Mouse (Mus musculus) kidney, adult 8-10 months (tissue): ENCODE measurements at regions not wholly inside any gene's neighbourhood (a gene's known extent, or its start where the extent isn't known, plus 50 kb on each side); places are given as distances from the start of the nearest gene placed in this dataset.

Experiments
- DNase-seq, 2 experiments: peaks; one replicate each; pipeline ENCODE4 v3.0.0; 2022

DNA sequence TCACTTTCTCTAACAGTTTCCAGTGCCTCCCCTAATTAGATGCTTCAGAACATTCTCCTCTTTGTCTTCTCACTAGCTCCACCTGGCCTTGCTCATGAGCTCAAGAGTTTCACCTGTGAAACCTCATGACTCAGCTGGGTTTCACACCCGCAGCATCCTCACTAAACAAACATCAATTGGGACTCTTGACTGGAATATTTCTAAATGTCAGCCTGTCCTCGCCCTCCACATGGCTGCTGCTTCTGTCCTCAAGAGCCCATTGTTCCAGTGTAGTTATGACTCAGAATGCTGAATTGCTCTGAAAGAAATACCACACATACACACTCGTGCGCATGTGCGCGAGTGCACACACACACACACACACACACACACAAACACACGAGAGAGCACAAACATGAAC lies 407.2 kb downstream of the Prss52 start:
- no peak for DNase-seq

DNA sequence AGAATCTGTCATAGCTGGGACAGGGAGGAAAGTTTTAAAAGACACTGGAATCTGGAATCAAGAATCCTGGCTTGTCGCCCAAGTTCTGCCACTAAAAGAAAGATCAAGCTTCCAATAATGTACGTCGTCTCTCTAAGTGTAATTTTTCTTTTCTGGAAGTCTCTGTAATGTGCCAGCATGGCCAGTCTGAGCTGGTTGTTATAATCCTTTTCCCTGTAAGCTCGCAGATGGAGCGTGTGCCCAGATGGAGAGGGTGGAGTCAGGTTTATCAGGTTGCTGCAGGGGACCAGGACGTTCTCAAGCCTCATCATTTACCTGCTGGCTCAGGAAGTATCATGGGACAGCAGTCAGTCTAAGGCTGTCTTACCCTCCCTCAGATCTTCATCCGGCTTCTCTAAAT lies 408.6 kb downstream of the Prss52 start:
- DNase-seq: no peak

DNA sequence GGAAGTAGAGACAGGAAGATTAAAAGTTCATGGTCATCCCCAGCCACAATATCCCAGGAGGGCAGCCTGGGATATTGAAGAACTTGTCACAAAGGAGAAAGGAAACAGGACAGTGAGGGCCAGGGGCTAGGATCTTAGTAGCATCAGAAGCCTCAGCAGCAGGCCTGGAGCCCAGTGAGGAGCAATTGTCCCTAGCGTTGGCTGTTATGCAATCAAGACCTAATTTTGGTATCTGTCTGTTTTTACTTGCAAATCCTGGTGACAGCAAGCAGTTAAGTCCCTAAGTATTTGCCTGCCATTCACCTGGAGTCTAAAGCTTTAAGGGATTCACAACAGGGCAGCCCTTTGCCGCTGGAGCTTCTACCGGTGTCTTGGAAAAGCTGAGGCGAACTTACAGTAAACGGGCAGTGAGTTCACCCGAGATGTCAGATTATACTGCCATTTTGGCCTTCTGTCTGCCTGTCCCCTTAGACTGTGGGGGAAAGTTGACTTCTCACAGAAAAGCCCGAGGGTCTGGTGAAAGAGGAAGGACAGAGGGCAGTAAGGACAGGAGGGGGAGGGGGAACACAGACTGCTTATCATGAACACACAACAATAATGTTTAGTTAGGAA lies 413.6 kb downstream of the Prss52 start:
- no peak for DNase-seq

DNA sequence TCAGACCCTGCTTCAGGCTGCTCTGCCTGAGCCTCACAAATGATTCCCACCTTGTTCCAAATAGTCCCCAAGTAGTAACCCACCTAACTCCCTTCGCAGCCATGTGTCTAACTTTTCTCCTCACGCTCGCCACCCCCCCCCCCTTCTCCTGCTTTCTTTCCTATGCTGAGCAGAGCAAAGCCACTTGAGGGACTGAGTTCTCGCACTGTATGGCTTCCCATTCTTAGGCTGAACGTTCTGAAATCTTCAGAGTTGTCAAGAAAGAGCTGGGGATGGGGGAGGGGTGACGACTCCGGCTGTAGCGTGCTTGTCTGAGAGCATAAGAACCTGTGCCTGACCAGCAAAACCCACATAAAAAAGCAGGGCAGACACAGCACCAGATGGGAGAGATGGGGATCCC lies 420.6 kb downstream of the Prss52 start:
- DNase-seq: no peak

DNA sequence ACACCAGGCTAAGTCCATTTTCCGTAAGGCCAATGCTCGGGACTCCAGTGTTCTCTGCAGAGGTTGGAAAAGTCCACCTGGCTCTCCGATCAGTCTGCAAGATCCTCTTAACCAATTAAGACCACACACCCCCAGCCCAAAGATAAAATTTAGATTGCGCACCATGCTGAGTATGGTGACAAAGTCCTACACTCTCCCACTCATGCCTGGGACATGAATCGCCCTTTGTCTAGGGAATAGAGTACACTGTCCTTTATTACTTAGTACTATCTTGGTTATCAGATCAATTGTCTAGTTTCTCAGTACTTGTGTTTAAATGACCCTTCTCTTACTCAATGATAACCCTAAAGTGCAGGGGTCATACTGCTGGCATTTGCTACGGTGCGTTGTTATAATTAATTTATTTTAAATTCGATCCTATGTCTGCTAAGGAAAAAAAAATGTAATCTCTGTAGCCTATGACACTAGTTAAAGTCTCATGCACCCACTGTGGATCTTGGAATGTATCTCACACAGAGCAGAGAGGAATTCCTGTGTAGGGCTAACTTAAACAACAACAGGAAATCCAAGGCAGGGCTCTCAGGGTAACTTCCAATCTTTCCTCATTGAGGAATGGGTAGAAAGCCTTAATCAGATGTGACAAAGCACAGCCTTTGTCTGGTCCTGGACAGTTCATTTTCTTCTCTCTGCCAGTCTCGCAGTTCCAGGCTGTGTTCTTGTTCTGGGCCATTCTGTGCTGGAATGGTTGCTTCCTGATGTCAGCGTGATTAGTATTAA lies 421.4 kb downstream of the Prss52 start:
- no peak for DNase-seq

DNA sequence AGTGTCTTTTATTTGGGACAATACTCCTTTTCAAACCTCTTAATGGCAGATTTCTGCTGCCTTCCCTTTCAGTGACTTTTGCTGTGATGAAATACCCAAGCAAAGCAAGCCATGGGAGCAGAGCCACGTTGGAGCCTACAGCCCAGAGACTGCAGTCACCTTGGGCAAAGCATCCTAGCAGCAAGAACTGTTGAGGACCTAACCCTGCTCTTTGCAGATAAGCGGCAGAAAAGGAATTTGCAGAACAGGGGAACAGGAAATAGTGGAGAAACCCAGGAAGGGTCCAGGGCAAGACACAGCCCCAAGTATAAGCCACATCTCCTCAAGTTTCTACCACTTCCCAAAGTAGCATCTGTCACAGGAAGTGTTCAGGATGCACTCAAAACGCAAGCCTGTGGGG lies 426.5 kb downstream of the Prss52 start:
- DNase-seq: no peak

DNA sequence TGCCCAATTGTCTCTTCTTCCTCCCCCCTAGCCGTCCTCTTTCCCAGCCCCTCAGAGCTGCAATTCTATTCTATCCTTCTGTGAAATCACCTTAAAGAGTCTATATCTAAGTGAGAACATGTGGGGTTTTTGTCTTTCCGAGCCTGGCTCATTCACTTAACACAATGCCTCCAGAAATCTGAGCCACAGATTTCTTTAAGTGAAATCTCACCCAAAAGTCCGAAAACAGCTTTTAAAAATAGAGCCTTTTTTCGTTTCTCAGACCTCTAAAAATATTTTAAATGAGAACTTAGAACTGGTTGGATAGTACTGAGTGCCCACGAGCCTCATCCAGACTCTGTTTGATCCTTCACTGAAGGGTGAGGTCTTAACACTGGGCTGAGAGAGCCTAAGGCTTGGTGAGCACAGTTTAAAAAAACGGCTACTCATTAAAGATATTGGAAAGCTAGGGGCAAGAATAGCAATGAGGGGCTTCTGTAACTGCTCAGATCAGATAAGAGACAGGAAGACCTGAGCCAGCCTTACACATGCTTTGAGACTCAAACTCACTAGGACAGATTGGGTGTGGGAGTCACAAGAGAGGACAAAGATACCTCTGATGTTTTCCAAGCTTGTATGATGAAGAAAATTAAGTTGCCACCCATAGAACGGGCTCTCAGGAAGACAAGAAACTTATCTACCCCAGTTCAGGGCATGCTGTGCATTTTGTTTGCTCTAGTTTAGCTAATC lies 427.3 kb downstream of the Prss52 start:
- DNase-seq: no peak

DNA sequence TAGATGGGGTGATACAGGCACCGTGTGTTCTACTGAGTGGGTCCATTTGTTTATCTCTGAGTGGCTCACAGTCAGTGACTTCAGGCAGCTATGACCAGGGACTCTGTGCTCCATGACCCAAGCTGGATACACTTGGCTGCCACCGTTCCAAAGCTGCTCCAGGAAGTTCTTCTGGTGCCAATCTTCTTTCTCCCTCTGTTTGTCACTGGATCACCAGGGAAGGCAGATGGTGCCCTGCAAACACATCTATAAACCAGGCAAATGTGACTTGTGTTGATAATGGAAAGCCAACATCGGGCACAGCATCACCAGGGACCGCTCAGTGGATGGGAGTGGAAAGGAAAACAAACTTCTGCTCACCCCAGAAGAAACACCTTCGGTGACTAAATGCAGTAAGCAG lies 428.3 kb downstream of the Prss52 start:
- DNase-seq: no peak

DNA sequence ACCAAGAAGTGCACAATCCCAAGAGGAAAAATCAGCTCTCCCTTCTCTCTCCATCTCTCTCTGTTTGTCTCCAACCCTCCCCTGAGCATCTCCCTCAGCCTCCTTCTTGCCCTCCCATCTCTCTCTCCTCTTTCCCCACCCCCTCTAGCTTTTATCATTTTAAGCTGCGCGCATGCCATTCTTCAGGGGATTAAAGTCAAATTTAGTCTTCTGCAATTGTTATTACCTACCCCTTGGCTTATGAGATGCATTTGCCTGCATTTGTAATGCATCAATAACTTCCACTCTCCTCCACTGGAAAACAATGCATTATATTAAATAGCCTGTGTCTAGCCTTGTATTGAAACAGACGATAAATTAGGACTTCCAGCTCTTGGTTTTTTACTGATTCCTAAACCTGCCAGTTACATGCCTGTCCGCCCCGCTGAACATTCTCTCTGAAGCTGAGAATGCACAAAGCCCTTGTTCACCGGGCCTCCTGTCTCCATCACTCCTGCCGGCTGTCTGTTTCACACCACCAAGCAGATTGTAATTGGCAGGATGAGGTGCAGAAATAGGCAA lies 429.6 kb downstream of the Prss52 start:
- no peak for DNase-seq

DNA sequence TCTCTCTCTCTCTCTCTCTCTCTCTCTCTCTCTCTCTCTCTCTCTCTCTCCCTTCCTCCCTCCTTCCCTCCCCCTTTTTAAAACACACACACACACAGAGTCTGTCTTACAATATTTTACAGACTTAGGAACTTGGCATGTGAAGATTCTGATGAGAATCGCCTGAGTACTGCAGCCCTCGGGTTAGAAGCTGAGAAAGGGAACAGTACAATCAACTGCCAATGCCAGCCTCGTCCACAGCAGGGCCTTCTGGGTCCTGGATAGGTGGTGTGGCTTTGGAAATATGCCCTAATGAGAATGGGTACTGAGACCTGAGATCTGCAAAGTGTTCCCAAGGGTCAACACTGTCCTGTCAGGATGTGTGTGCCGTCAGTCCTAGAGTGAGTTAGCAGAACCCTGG lies 430.1 kb downstream of the Prss52 start:
- no peak for DNase-seq

DNA sequence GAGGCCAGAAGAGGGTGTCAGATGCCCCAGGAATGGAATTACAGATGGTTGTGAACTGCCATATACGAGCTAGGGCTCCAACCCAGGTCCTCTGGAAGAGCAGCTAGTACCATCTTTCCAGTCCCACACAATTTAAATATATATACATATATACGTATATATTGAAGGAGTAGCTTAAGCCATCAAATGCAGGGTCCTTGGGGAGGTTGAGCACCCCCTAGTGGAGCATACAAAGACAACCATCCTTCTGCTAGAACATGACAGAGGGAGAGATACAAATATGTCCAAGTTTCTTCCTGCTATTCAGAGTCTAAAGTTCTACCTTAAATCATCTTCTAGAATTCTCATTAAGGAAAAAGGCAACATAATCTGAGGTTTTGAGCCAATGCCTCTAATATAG lies 435.4 kb downstream of the Prss52 start:
- DNase-seq: no peak

DNA sequence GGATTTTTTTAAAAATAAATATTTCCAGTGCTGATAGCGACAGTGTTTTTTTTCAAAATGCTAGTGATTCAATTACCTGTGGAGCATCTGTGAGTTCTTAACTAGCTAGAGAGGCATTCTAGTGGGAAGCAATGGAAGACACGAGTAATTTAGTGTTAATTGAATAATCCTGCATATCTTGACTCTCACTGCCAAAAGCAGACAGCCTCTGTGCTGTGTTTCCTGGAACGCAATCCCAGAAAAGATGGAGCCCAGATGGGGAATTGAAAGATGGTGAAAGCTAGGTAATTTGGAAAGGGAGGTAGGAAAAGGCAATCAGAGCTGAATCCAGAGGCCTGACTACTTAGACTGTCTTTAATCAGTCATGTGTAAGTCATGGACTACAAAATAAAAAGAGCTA lies 441.0 kb downstream of the Prss52 start:
- DNase-seq: no peak

DNA sequence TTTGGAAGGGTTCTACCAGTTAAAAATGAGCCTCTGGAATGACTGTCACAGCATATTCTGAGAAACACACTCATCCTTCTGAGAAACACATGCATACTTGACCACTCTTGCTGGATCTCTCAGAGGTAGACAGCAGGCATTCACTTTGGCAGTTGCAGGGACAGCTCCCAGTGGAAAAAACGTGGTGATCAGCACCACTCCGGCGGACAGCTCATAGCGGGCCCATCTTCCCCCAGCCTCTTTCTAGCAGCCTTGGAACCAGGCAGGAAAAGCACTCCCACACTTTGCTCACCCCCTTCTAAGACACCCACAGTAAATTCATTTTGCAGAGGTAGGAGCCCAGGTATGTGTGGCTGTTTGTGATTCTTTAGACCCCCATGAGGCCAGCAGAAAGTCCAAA lies 442.7 kb downstream of the Prss52 start:
- peak; percentile 12 to 35 for DNase-seq

DNA sequence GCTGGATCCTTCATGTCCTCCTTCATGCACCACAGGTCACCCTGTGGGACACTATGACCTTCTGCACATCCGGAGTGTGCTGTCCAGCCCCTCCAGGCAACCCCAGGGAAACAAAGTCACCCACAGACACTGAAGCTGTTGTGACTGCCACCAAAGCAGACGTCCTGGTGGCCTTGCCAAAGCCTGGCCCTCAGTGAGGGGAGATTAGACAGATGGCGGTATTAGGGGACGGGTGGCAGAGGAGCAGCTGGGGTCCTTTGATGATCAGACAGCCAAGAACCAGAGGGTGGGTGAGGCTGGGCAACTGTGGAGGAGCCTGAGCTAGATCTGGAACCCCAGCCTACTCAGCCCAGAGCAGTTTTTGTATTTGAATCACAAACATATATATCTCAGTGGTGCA lies 448.9 kb downstream of the Prss52 start:
- no peak for DNase-seq

DNA sequence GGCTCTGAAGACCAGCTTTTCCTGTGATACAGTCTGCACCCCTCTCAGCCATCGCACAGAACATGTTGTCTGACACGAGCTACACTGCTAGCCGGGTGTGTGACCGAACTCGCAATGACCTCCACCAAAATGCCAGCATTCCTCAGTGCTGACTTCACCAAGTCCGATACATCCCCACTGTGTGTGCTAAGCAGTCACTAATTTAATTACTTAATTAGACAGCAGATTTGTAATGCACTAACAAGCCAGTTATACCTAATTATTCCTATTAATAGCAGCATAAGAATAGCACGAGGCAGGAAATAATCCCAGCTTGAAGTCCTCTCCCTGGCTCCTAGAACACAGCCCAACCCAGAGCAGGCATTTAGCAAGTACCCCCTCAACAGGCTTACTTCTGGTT lies 452.0 kb downstream of the Prss52 start:
- DNase-seq: no peak

DNA sequence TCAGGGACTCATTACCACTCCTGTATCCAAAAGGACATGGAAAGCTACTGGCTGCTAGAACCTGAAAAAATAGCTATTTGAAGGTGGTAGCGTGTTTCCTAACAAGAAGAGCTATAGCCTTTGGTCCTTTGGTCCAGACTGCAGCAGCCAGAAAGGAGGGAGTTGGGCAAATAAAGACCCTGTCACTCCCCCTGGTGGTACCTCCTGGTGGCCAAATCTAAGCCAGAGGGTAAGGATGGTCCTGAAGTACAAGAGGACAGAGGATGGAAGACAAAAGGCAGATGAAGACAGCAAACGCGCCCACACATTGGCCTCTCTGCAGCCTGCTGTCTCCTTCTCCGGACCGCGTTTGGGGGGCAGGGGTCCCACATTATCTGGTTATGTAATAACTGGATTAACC lies 453.4 kb downstream of the Prss52 start:
- no peak for DNase-seq

DNA sequence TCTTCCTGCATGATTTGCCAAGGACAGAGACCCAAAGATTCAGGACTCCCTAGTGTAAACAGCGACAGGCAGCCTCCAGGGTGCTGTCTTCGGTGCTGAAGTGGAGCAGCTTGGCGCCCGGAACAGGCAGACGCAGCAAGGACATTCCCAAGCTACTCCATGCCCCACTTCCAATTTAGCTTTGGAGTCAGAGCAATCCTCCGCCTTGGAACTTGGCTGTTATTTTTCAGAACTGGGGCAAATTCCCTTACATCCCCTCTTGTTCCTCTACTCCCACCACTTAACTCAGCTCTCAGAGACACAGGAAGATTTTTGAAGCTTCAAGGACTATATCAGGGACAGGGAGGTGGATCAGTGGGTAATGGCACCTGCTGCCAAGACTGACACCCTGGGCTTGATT lies 464.6 kb downstream of the Prss52 start:
- peak in 1 of 2 experiments; percentile 5 for DNase-seq

DNA sequence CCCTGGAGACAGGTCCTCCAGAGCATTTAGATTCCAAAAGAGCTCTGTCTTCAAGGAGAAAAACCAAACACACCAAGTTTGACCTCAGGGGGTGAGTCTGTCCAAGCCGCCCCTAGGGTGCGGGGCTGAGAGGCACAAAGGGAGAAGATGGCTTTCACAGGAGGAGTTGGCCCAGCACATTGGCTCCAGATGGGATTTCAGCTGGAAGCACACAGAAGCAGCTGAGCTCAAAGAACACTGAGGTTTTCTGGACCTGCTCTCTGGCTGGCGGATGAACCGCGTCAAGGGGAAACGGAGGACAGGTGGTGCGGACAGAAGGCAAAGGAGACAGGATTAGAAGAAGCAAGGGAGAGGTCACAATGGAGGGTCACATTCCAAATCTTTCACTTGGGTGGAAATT lies 466.9 kb downstream of the Prss52 start:
- no peak for DNase-seq

DNA sequence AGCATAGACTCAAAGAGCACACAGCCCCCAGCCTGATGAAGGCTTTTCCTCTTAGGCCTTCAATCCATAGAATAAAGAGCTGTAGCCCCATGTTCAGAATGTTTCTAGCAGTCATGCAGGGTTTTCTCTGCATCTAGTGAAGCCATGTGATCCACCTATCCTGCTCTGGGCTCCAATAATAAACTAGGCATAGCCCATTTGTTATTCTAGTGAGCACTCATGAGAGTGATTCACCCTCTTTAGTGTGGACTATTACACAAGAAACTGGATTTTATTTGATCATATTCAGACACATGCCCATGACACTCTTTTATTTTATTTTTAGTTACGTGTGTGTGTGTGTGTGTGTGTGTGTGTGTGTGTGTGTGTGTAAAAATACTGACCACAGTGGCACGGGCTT lies 468.7 kb downstream of the Prss52 start:
- DNase-seq: no peak

DNA sequence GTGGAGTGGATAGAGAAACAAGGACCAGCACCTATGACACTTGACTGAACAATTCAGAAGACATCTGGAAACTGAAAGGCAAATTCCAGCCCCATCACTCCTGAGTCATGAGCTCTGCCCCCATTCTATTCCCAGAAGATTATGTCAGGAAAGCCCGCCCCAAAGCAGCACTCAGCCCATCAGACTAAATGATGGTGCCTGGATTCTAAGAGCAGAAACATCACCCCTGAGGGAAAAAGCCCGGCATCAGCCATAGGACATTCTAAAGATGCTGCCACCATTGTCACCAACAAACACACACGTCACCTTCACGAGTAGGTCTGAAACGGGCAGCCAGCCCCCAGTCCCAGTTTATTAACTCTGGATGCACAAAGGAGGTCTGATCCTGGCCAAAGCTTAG lies 469.7 kb downstream of the Prss52 start:
- DNase-seq: no peak

DNA sequence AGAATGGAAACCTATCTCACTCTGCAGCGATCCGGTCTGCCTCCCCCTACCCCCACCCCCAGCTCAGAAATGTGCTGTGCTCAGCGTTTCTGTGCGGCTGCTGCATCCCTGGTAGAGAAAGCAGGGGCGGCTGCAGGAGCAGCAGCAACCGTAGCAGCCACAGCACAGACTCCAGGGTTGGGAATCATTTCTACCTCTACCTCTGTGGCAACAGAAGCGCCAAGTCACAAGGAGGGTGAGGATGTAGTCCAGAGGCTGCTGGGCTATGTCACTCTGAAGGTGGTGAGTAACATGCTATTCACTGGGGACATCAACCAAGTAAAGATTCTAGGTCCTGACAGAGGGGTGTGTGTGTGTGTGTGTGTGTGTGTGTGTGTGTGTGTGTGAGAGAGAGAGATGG lies 470.2 kb downstream of the Prss52 start:
- no peak for DNase-seq

DNA sequence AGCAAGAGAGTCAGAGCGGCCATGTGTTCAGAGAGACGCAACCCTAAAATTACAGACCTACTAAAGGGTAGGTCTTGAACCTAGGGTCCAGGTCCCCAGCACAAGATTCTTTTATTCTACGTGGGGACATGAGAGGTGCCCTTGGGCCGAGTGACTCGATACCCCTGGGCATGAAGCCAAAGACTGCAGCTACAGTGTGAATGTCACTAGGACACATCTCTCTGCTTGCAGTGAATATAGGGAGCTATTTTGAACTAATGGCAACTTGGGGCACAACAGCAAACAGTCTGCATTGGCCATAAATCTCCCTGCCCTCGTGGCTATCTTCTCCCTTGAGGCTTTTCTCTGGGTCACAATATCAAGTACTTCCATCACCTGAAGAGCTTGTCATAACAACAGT lies 470.7 kb downstream of the Prss52 start:
- no peak for DNase-seq

DNA sequence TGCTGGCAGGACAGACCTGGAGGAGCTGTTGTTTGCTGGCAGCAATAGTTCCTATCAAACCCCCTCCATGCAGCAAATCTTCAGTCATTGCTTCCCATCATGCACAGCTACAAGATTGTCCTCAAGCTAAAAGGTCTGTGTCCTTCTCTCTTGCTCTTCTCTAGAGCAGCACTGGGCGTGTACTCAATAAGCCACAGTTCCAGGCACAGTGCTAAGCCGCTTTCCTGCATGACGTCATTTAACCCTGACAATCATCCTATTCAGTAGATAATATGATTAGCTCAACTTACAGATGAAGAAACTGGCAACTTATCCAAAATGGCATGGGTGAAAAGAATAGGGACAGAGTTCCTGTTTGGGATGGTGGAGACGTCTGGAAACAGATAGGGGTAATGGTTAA lies 471.9 kb downstream of the Prss52 start:
- no peak for DNase-seq

DNA sequence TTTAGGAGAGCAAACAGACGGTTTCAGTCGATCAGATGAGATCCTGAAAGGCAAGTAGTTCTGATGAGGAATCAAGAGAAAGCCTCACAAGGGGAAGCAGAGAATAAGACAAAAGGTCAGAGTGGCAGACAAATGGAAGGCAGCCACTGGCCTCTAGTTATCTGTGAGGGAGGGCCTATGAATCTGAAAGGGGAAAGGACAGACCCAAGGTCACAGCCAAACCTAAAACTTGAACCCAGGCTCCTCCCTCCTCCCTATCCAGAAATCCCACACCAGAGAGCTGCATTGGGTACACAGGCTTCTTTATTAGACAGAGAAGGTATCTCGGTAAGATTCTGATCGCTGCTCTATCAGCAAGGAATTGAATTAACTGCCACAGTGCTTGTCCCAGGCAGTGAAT lies 476.0 kb downstream of the Prss52 start:
- DNase-seq: no peak
